ENCODE assay signal across 20 mouse cellular contexts in genomic region chr11:52056198-52056597, GRCm38 (mm10). TPM values are rescaled to one million over a fixed set of nuclear protein-coding genes. Genes with fewer than 3 reads are reported as not detected.
DNase-seq lines count a peak whose midpoint lies in the region; ATAC-seq and TF ChIP-seq lines count a peak whose summit lies in the region.
"Had no signal": no experiment of that assay in that cellular context is flagged by ENCODE, and none has a peak within 500 bp of the region (broad histone marks: within the 10 kb centered on the region; RNA-seq: fewer than 3 reads in every experiment).

No protein-coding gene starts in this region.

- no peak for TF ChIP-seq CTCF in heart, postnatal 0 days (IDR thresholded peaks at IDR 0.05; ENCODE audit: low read depth)

- peak overlapping the region; percentile 73 for H3K27ac ChIP-seq in heart, embryonic 13.5 days (replicated peaks)
- peak overlapping the region; percentile 65 for H3K27ac ChIP-seq in heart, postnatal 0 days (ENCODE audit: low read depth)
- H3K27ac ChIP-seq: embryonic facial prominence, embryonic 12.5 days; forebrain, embryonic 15.5 days; hindbrain, embryonic 13.5 days; hindbrain, postnatal 0 days had no signal

- H3K9ac ChIP-seq in heart, embryonic 13.5 days, result 0 out of 2 replicates have a peak overlapping the region, but pooled peaks have one; percentile 14
- H3K9ac ChIP-seq in heart, postnatal 0 days (replicated peaks; ENCODE audit: low read depth, low read length), result no peak overlapping the region
- H3K9ac ChIP-seq: embryonic facial prominence, embryonic 12.5 days; forebrain, embryonic 15.5 days; hindbrain, embryonic 13.5 days had no signal

- H3K36me3 ChIP-seq in heart, embryonic 13.5 days, result no peaks in the 10 kb centered on the region
- no peaks in the 10 kb centered on the region for H3K36me3 ChIP-seq in heart, postnatal 0 days (replicated peaks; ENCODE audit: control insufficient read depth, insufficient read depth, low read length)
- H3K36me3 ChIP-seq in megakaryocyte, embryonic 14.5 days (replicated peaks; ENCODE audit: low read length), result no peaks in the 10 kb centered on the region
- H3K36me3 ChIP-seq: embryonic facial prominence, embryonic 12.5 days; forebrain, embryonic 15.5 days; hindbrain, embryonic 13.5 days had no signal

- H3K4me2 ChIP-seq in heart, embryonic 13.5 days, result no peak overlapping the region
- no peak overlapping the region for H3K4me2 ChIP-seq in heart, postnatal 0 days (ENCODE audit: low read depth, low read length)
- H3K4me2 ChIP-seq: embryonic facial prominence, embryonic 12.5 days; forebrain, embryonic 15.5 days; hindbrain, embryonic 13.5 days had no signal

- WGBS in heart, embryonic 13.5 days, result 42% methylated on average over 5 of the region's 5 CpGs
- WGBS in heart, postnatal 0 days, result 27% methylated on average over 5 of the region's 5 CpGs

- H3K4me3 ChIP-seq in heart, embryonic 13.5 days, result no peak overlapping the region
- no peak overlapping the region for H3K4me3 ChIP-seq in heart, postnatal 0 days (ENCODE audit: low read depth, low read length)
- H3K4me3 ChIP-seq in megakaryocyte, embryonic 14.5 days (replicated peaks), result peak overlapping the region; percentile 35
- H3K4me3 ChIP-seq: embryonic facial prominence, embryonic 12.5 days; forebrain, embryonic 15.5 days; hindbrain, embryonic 13.5 days had no signal

- peaks cover 20% of the 10 kb centered on the region for H3K4me1 ChIP-seq in heart, embryonic 13.5 days
- peaks cover 13% of the 10 kb centered on the region for H3K4me1 ChIP-seq in heart, postnatal 0 days (ENCODE audit: control insufficient read depth, insufficient read depth)
- H3K4me1 ChIP-seq in megakaryocyte, embryonic 14.5 days, result peaks cover 48% of the 10 kb centered on the region
- H3K4me1 ChIP-seq: embryonic facial prominence, embryonic 12.5 days; hindbrain, embryonic 13.5 days had no signal

- H3K27me3 ChIP-seq in heart, embryonic 13.5 days (replicated peaks), result no peaks in the 10 kb centered on the region
- H3K27me3 ChIP-seq in heart, postnatal 0 days (ENCODE audit: control insufficient read depth, insufficient read depth, low read length), result no peaks in the 10 kb centered on the region
- H3K27me3 ChIP-seq in megakaryocyte, embryonic 14.5 days (replicated peaks), result peaks cover 6% of the 10 kb centered on the region
- H3K27me3 ChIP-seq: embryonic facial prominence, embryonic 12.5 days; forebrain, embryonic 15.5 days; hindbrain, embryonic 13.5 days had no signal

- H3K9me3 ChIP-seq in heart, embryonic 13.5 days, result no peaks in the 10 kb centered on the region
- H3K9me3 ChIP-seq in heart, postnatal 0 days (replicated peaks; ENCODE audit: control insufficient read depth, low read length), result no peaks in the 10 kb centered on the region
- H3K9me3 ChIP-seq in megakaryocyte, embryonic 14.5 days, result 0 out of 2 replicates have a peak, but pooled peaks cover 3% of the 10 kb centered on the region
- H3K9me3 ChIP-seq: embryonic facial prominence, embryonic 12.5 days; forebrain, embryonic 15.5 days; hindbrain, embryonic 13.5 days had no signal

- TF ChIP-seq EP300 in heart, postnatal 0 days (IDR thresholded peaks at IDR 0.05; ENCODE audit: low read depth), result no peak

- no peak for DNase-seq in heart, adult 11 months
- peak; percentile 72 for DNase-seq in heart, postnatal 0 days (ENCODE audit: low spot score)
- DNase-seq in heart, adult 18-20 months, result no peak
- DNase-seq in frontal cortex, postnatal 36 days (ENCODE audit: low spot score in 2 of 2), result no peak
- no peak for DNase-seq in layer of hippocampus, adult 18-20 months (ENCODE audit: low spot score in 2 of 2)
- DNase-seq: adrenal gland, adult 8-10 months; adrenal gland, postnatal 36 days; cerebellum, adult 11 months; cerebellum, adult 8-10 months; cerebellum, postnatal 14 days; embryo, embryonic 11 days; gastrocnemius, postnatal 10 days; kidney, adult 18-20 months had no signal

- no peak for ATAC-seq in heart, embryonic 13.5 days (ENCODE audit: extremely low read depth, insufficient number of reproducible peaks, low FRiP score, low TSS enrichment)
- peak; percentile 78 for ATAC-seq in heart, postnatal 0 days (ENCODE audit: insufficient read depth, low read depth)
- ATAC-seq in granulocyte monocyte progenitor cell, adult 5-6 weeks (replicated peaks; ENCODE audit: poor library complexity, severe bottlenecking), result peak; percentile 68
- ATAC-seq: forebrain, embryonic 15.5 days; hindbrain, postnatal 0 days had no signal

RNA-seq across cellular contexts. Expression of gene Ppp2ca, which starts 42.3 kb away (rescaled TPM):
- 64.2 and 68.9 TPM in 2 replicates for polyA plus RNA-seq in heart, embryonic 13.5 days (2015; fragmentation: Nextera tagmentation; extraction: Ambion mirVana)
- 68.0 and 77.5 TPM in 2 replicates for total RNA-seq in heart, postnatal 0 days (2014; rRNA removed; ENCODE audit: low replicate concordance)
- polyA plus RNA-seq in heart, postnatal 0 days (2015; fragmentation: Nextera tagmentation; extraction: Ambion mirVana), result 48.8 and 53.3 TPM in 2 replicates
- total RNA-seq in heart, adult 18-20 months (2021), result 10 to 100 TPM; 54.2 to 54.3 TPM
- 61.4 and 63.9 TPM in 2 replicates for total RNA-seq in granulocyte monocyte progenitor cell, adult 5-6 weeks (2014; fragmentation: Nextera tagmentation)
- total RNA-seq in granulocyte monocyte progenitor cell, adult 5-6 weeks (2017), result 96.3 and 105 TPM in 2 replicates
- polyA plus RNA-seq in megakaryocyte, embryonic 14.5 days (2012; ENCODE audit: insufficient read depth, low replicate concordance), result 4.4 and 8.0 TPM in 2 replicates
- 100 to 1,000 TPM; 107 to 108 TPM for total RNA-seq in layer of hippocampus, adult 18-20 months (2021)

RNA-seq across cellular contexts. Expression of gene Cdkl3, which starts 52.2 kb away (rescaled TPM):
- polyA plus RNA-seq in heart, embryonic 13.5 days (2015; fragmentation: Nextera tagmentation; extraction: Ambion mirVana), result 6.5 and 7.8 TPM in 2 replicates
- 2.3 and 5.6 TPM in 2 replicates for total RNA-seq in heart, postnatal 0 days (2014; rRNA removed; ENCODE audit: low replicate concordance)
- 13.1 and 16.3 TPM in 2 replicates for polyA plus RNA-seq in heart, postnatal 0 days (2015; fragmentation: Nextera tagmentation; extraction: Ambion mirVana)
- total RNA-seq in heart, adult 18-20 months (2021), result 1 to 10 TPM; 3.6 to 5.1 TPM
- 2.5 and 5.2 TPM in 2 replicates for total RNA-seq in granulocyte monocyte progenitor cell, adult 5-6 weeks (2014; fragmentation: Nextera tagmentation)
- total RNA-seq in granulocyte monocyte progenitor cell, adult 5-6 weeks (2017), result 3.5 and 8.1 TPM in 2 replicates
- polyA plus RNA-seq in megakaryocyte, embryonic 14.5 days (2012; ENCODE audit: insufficient read depth, low replicate concordance), result 1.3 TPM in 1 of 2 replicates, not detected in the other
- 10 to 100 TPM; 14.0 to 16.7 TPM for total RNA-seq in layer of hippocampus, adult 18-20 months (2021)

RNA-seq across cellular contexts. Expression of gene Ube2b, which starts 55.6 kb away (rescaled TPM):
- polyA plus RNA-seq in heart, embryonic 13.5 days (2015; fragmentation: Nextera tagmentation; extraction: Ambion mirVana), result 246 and 268 TPM in 2 replicates
- total RNA-seq in heart, postnatal 0 days (2014; rRNA removed; ENCODE audit: low replicate concordance), result 169 and 261 TPM in 2 replicates
- 404 and 412 TPM in 2 replicates for polyA plus RNA-seq in heart, postnatal 0 days (2015; fragmentation: Nextera tagmentation; extraction: Ambion mirVana)
- total RNA-seq in heart, adult 18-20 months (2021), result 100 to 1,000 TPM; 265 to 312 TPM
- total RNA-seq in granulocyte monocyte progenitor cell, adult 5-6 weeks (2014; fragmentation: Nextera tagmentation), result 72.9 and 101 TPM in 2 replicates
- 74.2 and 93.1 TPM in 2 replicates for total RNA-seq in granulocyte monocyte progenitor cell, adult 5-6 weeks (2017)
- 39.2 and 171 TPM in 2 replicates for polyA plus RNA-seq in megakaryocyte, embryonic 14.5 days (2012; ENCODE audit: insufficient read depth, low replicate concordance)
- 100 to 1,000 TPM; 186 to 195 TPM for total RNA-seq in layer of hippocampus, adult 18-20 months (2021)
